Mouse (Mus musculus): Measurements from ENCODE around the gene Nptxr.
A peak's percentile ranks its signal among the peaks of the same experiment; 100 is the strongest.

The Nptxr gene

GRCm38 (mm10) chr15:79804352-79805071 is at the start of gene Nptxr:
TSS of gene Nptxr (minus strand) at chr15:79804766.
- DNase-seq (ENCODE audit: low spot score) = no peak

- no peak for DNase-seq (ENCODE audit: low spot score)
Measured at GRCm38 (mm10) chr15:79850143-79850542, 45.6 kb upstream of the Nptxr start.

- no peak for DNase-seq (ENCODE audit: low spot score)
Measured at GRCm38 (mm10) chr15:79847100-79847499, 42.5 kb upstream of the Nptxr start.

GRCm38 (mm10) chr15:79845986-79846385 is 41.4 kb upstream of the Nptxr start:
- no peak for DNase-seq (ENCODE audit: low spot score)

GRCm38 (mm10) chr15:79842985-79843384 is 38.4 kb upstream of the Nptxr start:
- DNase-seq (ENCODE audit: low spot score) = no peak

GRCm38 (mm10) chr15:79840281-79840680 is 35.7 kb upstream of the Nptxr start:
- no peak for DNase-seq (ENCODE audit: low spot score)

- DNase-seq (ENCODE audit: low spot score) = no peak
Measured at GRCm38 (mm10) chr15:79834881-79835260, 30.3 kb upstream of the Nptxr start.

GRCm38 (mm10) chr15:79834130-79834880 is 29.7 kb upstream of the Nptxr start, which contains the start of the genes Npcd and Cbx6:
TSS of gene Npcd (minus strand) at chr15:79834237.
TSS of gene Cbx6 (minus strand) at chr15:79834688.
- peak; percentile 79 for DNase-seq (ENCODE audit: low spot score)

GRCm38 (mm10) chr15:79833251-79834050 is 28.9 kb upstream of the Nptxr start:
- no peak for DNase-seq (ENCODE audit: low spot score)

- peak; percentile 74 for DNase-seq (ENCODE audit: low spot score)
Measured at GRCm38 (mm10) chr15:79832064-79832900, 27.7 kb upstream of the Nptxr start.

GRCm38 (mm10) chr15:79830388-79830787 is 25.8 kb upstream of the Nptxr start:
- peak; percentile 85 for DNase-seq (ENCODE audit: low spot score)

GRCm38 (mm10) chr15:79829431-79829830 is 24.9 kb upstream of the Nptxr start:
- no peak for DNase-seq (ENCODE audit: low spot score)

GRCm38 (mm10) chr15:79828366-79829035 is 23.9 kb upstream of the Nptxr start:
- DNase-seq (ENCODE audit: low spot score) = no peak

- DNase-seq (ENCODE audit: low spot score) = no peak
Measured at GRCm38 (mm10) chr15:79827778-79828210, 23.2 kb upstream of the Nptxr start.

GRCm38 (mm10) chr15:79827061-79827777 is 22.7 kb upstream of the Nptxr start:
- no peak for DNase-seq (ENCODE audit: low spot score)

- no peak for DNase-seq (ENCODE audit: low spot score)
Measured at GRCm38 (mm10) chr15:79826221-79826935, 21.8 kb upstream of the Nptxr start.

- no peak for DNase-seq (ENCODE audit: low spot score)
Measured at GRCm38 (mm10) chr15:79825146-79825825, 20.7 kb upstream of the Nptxr start.

- DNase-seq (ENCODE audit: low spot score) = no peak
Measured at GRCm38 (mm10) chr15:79823588-79824280, 19.2 kb upstream of the Nptxr start.
